Mouse (Mus musculus): ENCODE measurements around the gene Sirt1.

DNA sequence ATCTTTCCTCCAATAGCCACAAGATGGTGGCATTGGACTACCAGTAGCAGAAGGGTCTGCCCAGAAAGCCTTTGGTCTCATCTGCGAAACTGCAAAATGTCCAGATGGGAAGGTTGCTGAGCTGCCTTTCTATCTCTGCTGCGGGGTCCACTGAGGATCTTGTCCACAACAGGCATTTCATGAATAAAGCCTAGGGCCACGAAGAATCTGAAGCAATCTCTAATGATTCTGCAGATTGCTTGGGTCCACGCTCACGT lies 41.2 kb upstream of the Sirt1 start:
- TF ChIP-seq CTCF (IDR thresholded peaks at IDR 0.05; ENCODE audit: extremely low read depth, insufficient read length, insufficient replicate concordance, low read depth, low read length) (no peak), POLR2A (IDR thresholded peaks at IDR 0.05; ENCODE audit: low read depth, low read length) (no peak)

All from small intestine, adult 2 months (tissue).